Mouse (Mus musculus) thymus, postnatal 0 days (tissue): Measurements from ENCODE around the gene Ccdc97. TPM values are rescaled to one million over a fixed set of nuclear protein-coding genes. Genes with fewer than 3 reads are reported as not detected.
A peak's percentile ranks its signal among the peaks of the same experiment; 100 is the strongest.
"Not testable (repeated sequence)": the region's sequence is repeated elsewhere in the genome, so short reads cannot be mapped to it uniquely, and the experiment has no call there.

ENCODE experiments used
- DNase-seq: peaks from one replicate; pipeline ENCODE4 v3.0.0-alpha.2; 2015; ENCODE audit warnings: low spot score
- polyA plus RNA-seq: library from polyadenylated mRNA; unstranded; fragments of >200 nt; fragmentation: Nextera tagmentation; extraction: Ambion mirVana; gene quantifications from 2 replicates; pipeline ENCODE4 v1.2.1, GENCODE M21; 2015

The Ccdc97 gene
- polyA plus RNA-seq, result 16.2 and 22.4 TPM in 2 replicates

DNA sequence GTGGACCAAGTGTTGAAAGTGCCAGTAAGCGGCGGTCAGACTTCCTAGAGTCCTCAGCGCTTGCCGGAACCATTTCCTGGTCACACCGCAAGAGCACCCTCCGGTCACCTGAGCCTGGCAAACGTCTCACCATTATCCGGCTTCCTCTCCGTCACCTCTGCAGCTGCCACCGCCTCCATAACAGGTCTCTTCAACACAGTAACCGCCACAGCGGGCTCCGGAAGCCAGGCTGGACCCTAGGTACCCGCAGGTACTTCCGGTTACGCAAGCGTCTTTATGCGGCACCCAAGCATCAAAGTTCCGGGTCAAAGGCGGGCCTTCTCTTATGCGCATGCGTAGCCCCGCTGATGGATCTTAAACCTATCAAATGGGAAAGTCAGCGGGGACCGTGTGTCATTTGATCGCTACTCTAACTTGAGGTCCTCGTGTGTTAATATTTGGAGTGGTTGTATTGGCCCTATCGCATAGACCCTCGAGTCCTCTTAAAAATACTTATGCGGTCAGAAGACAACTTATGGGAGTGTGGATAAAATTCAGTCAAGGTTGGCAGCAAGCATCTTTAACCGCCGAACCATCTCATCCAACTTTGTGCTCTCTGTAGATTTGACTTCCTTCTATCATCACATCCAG lies at the start of gene Ccdc97:
TSS of gene Ccdc97 (minus strand) at position 301 of the 630 bp plus-strand sequence.
- DNase-seq, result peak; percentile 96

- no peak for DNase-seq
Measured at GRCm38 (mm10) chr7:25768229-25768628, 49.3 kb upstream of the Ccdc97 start.

DNA sequence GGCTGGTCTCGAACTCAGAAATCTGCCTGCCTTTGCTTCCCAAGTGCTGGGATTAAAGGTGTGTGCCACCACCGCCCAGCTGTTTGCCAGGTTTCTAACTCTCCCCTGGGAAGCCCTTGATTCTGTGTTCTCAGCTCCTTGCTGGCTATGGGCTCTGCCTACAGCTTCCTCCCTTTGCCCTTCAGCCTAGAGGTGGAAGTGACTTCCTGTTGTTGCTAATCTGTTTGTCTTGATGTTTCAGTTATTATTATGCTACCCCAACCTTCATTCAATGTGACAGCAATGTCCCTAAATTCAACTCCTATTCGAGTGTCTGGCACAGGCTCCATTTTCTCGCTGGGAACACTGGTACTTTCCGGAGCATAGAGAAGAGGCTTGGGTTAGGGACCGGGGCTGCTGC lies 47.2 kb upstream of the Ccdc97 start:
- no peak for DNase-seq

DNA sequence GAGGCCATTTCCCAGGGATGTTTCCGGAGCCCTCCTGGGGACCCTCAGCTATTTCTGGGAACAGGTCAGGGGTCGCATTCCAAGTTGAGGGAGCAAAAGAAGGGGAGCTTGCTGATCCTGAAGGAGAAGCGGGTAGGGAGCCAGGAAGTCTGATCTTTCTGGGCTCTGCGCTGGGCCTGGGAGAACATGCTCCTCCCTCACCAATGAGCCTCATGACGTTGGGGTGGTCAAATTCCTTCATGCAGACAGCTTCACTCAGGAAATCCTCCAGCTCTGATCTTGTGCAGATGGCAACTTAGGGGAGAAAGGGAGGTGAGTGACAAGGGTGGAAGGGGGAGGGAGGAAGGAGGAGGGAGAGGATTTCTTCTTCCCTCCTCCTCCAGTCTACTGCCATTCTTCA lies 45.3 kb upstream of the Ccdc97 start:
- no peak for DNase-seq

DNA sequence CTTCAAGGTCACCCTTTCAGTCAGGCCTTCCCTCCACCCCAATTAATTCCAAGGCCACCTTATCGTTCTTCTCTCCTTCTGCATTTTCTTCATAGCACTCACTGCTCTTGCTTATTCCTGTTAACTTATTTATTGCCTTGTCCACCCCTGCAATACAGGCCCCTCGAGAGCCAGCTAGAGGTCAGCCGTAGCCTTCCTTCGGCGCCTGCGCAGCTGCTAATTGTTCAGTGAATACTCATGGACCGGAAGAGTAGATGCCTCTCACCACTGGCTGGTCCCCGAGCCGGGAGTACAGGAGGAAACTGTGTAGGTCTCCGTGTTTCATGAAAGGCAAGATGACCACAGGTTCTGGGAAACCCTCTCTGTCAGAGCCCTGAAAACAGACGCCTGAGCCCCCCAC lies 44.8 kb upstream of the Ccdc97 start:
- DNase-seq, result no peak

GRCm38 (mm10) chr7:25761354-25761753 lies 42.5 kb upstream of the Ccdc97 start:
- DNase-seq, result no peak

- DNase-seq, result peak; percentile 85
Measured at GRCm38 (mm10) chr7:25756011-25756410, 37.1 kb upstream of the Ccdc97 start.

GRCm38 (mm10) chr7:25755468-25755833 lies 36.6 kb upstream of the Ccdc97 start:
- DNase-seq, result peak; percentile 90

DNA sequence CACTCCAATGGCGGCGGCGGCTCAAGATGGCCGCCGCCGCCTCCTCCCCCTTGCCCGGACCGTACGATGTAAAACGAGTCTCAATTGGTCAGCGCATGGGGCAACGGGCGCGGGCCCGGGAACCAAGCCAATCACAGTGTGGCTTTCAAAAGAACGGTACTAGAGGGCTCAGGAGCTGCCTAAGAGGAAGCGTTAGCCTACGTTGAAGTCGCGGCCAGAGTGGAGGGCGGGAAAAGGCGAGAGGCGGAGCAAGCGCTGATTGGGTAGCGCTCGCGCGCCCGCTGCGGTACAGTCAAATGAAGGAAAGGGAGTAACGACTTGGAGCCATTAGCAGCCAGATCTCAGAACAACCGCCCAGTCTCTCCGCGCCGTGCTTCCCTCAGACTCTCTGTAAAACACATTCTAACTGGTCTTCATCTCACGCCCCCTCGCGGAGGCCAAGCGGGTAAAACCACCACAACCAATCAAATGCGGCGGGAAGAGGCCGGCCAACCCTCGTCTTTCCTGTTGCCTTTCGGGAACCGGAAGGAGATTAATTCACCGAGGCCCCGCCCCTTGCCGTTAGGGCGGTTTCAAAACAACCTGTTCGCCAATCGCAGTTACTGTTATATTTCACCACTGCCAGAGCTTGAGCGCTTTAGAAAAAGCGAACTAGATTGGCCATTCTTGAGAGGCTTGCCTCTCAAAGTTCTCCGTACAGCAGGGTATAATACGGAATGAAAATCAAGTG lies 36.0 kb upstream of the Ccdc97 start, which contains the start of gene Hnrnpul1:
TSS of gene Hnrnpul1 (minus strand) at position 20 of the 730 bp plus-strand sequence.
- peak; percentile 99 for DNase-seq

GRCm38 (mm10) chr7:25754439-25754737 lies 35.5 kb upstream of the Ccdc97 start:
- DNase-seq, result no peak

DNA sequence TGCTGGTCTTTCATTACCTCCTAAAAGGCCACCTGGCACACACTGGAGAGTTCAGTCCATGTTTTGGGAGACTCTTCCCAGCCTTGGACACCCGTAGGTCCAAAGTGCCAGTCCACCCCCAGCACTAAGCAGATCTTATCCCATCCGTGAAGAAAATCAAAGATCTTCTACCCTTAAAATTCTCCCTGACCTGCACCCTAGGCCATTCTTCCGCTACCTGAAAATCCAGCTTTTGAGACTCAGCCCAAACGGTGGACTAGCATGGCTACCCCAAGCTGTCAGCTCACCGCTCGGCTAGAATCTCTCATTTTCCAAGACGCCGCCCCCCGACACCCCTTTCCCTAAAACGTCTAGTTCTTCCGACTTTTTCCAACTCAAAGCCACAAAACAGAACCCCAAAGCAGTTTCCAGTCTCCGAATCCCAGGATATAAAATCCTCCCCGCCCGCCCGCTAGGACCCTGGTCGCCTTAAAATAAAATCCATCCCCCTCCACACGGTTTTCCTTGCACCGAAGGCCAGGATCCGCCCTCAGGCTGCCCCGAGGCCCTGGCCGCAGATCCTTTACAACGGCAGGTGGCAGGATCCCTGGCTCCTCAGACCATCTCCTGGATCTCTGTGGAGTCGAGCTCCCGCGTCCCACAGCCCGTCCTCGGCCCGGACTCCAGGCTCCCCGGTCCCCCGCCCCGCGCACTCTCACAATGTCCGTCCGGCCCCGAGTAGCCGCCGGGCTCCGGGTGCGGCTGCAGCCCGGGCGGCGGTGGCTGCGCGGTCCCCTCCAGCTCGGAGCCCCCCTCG lies 35.0 kb upstream of the Ccdc97 start:
- DNase-seq, result peak; percentile 13

DNA sequence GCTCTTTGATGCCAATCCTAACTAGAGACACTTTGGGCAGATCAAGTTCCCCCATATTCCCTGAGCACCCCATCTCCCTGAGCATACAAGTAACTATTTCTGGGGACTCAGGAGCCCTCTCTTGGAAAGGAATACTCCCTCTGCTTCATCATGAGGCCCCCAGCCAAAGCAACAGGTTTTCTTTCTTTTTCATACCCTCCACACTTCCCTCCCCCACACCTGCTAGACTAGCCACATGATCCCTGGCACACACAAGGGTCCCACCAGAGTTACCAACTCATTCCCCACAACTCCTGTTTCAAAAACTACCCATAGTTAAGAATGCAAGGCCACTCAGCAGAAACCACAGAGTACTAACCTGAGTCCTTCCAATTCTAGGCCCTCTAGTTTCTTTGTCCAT lies 34.2 kb upstream of the Ccdc97 start:
- no peak for DNase-seq

GRCm38 (mm10) chr7:25746844-25747243 lies 28.0 kb upstream of the Ccdc97 start:
- DNase-seq, result no peak

DNA sequence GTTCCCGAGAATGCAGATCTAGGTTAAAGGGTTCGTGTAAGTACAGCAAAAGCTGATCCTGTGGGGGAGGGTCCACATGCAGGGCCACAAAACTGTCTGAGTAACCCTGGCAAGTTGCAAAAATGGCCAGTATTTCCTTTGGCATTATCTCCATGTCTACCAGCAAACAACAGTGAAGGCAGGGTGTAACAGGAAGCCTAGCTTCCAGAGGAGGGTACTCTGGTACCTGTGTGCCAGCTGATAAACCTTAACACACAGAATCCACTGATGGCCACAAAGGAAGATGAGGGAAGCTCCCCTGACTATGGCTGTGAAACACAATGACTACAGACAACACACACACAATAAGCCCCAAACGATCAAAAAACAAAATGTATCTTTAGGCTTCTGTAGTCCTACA lies 19.4 kb upstream of the Ccdc97 start:
- no peak for DNase-seq

DNA sequence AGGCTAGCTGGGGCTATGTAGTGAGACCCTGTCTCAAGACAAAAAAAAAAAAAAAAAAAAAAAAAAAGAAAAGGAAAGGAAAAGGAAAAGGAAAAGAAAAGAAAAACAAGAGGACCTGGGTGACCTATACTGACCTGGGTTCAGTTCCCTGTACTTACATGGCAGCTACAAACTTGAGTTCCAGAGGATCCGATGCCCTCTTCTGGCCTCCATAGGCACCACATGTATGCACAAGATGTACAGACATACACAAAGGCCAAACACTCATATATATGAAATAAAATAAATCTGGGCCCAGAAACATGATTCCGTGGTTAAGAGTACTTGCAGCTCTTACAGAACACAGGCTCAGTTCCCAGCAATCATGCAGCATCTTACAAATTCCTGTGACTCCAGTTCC lies 18.0 kb upstream of the Ccdc97 start:
- peak; percentile 8 for DNase-seq

GRCm38 (mm10) chr7:25734991-25735390 lies 16.1 kb upstream of the Ccdc97 start:
- DNase-seq, result no peak

DNA sequence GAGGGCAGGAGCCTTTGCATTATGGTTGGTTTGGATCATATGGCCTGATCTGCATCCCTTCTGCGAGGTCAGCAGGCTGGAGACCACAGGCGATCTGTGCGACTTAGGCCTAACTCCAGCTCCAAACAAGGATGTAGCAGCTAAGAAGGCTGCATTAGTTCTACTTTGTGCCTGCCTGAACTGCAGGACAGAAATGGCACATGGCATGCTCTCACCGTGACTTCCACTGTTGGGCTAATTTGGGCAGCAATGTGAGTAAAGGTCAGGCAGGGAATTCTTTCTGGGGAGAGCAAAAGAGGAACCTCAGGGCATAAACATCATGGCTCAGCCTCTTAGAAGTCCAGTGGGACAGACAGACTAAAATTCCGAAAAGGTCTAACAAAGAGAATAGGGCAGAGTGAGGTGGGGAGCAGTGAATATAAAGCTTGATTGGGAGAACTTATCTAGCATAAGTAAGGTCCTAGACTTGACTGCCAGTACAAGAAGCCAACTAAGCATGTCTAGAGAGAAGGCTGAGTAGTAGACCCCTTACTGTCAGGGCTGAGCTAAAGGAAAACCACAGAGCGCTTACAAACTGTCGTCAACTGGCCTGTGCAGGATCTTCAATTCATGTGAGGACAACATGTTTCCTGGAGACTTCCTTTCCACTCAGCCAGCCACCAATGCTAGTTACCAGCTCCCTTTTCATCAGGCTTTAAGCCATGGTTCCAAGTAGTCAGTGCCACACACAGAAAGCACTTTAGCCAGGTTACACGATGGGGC lies 12.6 kb upstream of the Ccdc97 start:
- DNase-seq, result no peak

- DNase-seq, result no peak
Measured at GRCm38 (mm10) chr7:25729862-25730261, 11.0 kb upstream of the Ccdc97 start.

DNA sequence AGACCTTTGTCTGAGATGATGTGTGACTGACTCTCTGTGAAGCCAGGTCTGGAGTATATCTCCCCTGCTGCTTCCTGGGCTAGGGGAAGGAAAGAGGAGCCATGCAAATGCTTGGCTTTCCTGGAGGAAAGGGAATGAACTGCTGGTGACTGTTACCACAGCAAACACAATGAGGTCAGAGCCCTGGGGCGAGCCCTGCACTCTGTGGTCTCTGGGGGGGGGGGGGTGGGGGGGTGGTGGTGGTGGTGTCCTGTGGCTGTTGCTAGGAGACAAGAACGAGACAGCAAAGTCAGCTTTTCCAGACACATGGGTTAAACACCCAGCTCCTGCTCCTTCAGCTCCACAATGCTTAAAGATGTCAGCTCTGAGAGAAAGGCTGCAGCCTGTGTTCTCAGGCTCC lies 10.5 kb upstream of the Ccdc97 start:
- no peak for DNase-seq

DNA sequence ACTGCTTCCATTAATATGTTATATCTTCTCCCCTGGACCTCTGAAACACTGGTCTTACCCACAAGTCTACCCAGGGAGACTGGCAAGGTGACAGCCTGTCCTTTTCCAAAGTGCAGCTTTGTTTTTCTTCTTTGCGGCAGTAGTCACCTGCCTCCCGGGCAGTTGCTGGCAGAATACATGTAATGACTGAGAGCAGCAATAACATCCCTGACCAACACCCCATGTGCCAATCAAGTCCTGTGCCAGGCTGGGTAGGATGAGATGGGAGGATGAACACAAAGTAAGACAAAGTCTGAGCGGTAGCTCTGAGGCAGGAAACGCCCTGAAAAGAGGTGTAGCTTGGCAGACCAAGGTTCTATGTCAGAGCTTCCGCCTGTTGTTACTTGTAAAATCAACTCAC lies 8.9 kb upstream of the Ccdc97 start:
- no peak for DNase-seq

GRCm38 (mm10) chr7:25725886-25726285 lies 7.0 kb upstream of the Ccdc97 start:
- no peak for DNase-seq

DNA sequence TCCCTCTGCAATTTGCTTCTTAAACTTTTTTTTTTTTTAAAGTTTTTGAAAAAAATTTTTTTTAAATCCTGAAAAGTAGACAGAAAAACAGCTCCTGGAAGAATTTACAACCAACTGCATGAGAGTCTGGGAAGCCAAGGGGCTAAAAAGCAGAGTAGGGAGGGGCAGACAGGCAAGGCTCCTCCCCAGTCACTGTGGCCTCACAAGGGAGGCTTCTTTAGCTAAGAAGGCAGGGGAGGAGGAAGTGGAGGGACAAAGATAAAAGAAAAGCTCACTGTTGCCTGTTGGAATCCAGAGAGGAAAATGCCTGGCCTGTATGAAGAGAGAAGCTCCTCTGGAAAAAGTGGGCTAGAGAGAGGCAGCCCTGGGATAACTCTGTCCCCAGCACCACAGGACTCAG lies 2.9 kb upstream of the Ccdc97 start:
- DNase-seq, result not testable (repeated sequence)
